Mouse (Mus musculus) thymus, adult 2 months (tissue): ENCODE data around the gene Bach2.

Source experiments
- CTCF ChIP-seq: fragments of 200-500 bp; IDR thresholded peaks from 2 replicates; pipeline ENCODE4 v1.5.1; 2012; ENCODE audit warnings: mild to moderate bottlenecking, control low read depth, low read length, moderate library complexity, borderline replicate concordance; ENCODE audit not compliant: control insufficient read depth, poor library complexity, insufficient read depth; ENCODE audit errors: extremely low read depth
- POLR2A ChIP-seq: fragments of 200-500 bp; IDR thresholded peaks from 2 replicates; pipeline ENCODE4 v1.6.1; 2012; ENCODE audit warnings: mild to moderate bottlenecking, low read length, control low read depth, moderate library complexity; ENCODE audit not compliant: control insufficient read depth, poor library complexity, insufficient read depth; ENCODE audit errors: extremely low read depth

DNA sequence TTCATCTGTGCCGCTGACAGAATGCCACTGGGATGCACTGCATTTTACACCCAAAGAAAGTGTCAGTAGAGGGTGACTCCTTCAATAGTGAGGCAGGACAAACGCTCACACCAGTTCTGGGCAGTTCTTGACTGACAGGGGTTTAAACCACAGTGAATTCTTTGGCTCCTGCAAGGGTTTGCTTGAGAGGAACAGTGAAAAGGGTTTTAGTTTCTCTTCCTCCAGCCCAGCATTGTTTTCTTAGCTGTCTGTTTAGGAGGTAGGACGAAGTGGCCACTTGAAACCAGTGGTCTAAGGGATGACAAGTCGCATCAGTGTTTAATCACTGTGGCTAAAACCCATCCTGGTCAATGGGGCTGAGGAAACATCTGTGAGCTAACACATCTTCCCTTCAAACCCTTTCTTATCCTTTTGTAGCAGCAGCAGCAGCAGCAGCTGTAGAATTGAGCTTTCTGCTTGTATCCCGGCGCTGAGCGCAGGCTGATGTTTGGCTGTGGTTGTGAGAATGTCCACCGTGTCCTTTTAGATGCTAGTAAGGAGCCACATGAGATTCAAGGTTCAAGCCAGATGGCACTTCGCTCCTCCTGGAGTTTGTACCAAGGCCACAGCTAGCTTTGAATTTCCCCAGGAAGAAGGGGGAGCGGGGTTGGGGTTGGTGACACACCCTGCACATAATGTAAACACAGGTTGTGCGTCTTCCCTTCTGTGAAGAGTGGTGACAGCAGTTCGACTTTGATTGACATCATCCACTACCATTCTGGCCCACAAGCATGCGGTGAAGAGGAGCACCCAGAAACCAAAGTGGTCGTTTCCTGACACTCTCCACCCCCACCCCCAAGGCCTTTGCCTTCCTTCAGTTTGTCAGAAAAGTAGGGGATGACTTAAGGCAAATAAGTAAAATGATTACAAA lies 104.9 kb downstream of the Bach2 start:
- TF ChIP-seq CTCF, result no peak
- TF ChIP-seq POLR2A, result no peak
